Mouse (Mus musculus) hematopoietic stem cell, adult 5-6 weeks (primary cell): ENCODE results near the gene Arrb1. TPM values are rescaled to one million over a fixed set of nuclear protein-coding genes. Genes with fewer than 3 reads are reported as not detected.
A peak's percentile ranks its signal among the peaks of the same experiment; 100 is the strongest.

Experiments
- ATAC-seq, 2 experiments: fragments of 125-278 bp in 1 of 2; replicated peaks in 1 of 2; 2 replicates each; pipeline ENCODE4 v1.8.0; 2016 to 2017; ENCODE audit warnings: inconsistent platforms in 2 of 2, mild to moderate bottlenecking in 2 of 2, moderate number of reproducible peaks in 2 of 2, low read depth in 1 of 2, moderate TSS enrichment in 1 of 2; ENCODE audit not compliant: low FRiP score in 2 of 2, poor library complexity in 2 of 2, severe bottlenecking in 2 of 2, insufficient read depth in 1 of 2, low TSS enrichment in 1 of 2
- total RNA-seq: library from RNA; stranded (forward); fragments of 172-1452, 232-1000 nt; gene quantifications from 2 replicates; pipeline ENCODE4 v1.2.3, GENCODE M21; 2017

Arrb1 gene
- total RNA-seq, 1 experiment from 2014 or later: 77.8 TPM

GRCm38 (mm10) chr7:99533600-99533999, 1.7 kb upstream of the Arrb1 start:
- ATAC-seq: no peak

GRCm38 (mm10) chr7:99534501-99534900, 765 bp upstream of the Arrb1 start:
- no peak for ATAC-seq

GRCm38 (mm10) chr7:99535741-99536501, 655 bp downstream of the Arrb1 start:
- ATAC-seq: peak; percentile 37 to 56

GRCm38 (mm10) chr7:99537183-99537756, 2.0 kb downstream of the Arrb1 start:
- ATAC-seq: no peak

GRCm38 (mm10) chr7:99538421-99538820, 3.2 kb downstream of the Arrb1 start:
- no peak for ATAC-seq

GRCm38 (mm10) chr7:99539201-99539891, 4.1 kb downstream of the Arrb1 start:
- ATAC-seq: peak; percentile 30 to 42; a peak in 2 of 4 replicates

GRCm38 (mm10) chr7:99540016-99540415, 4.8 kb downstream of the Arrb1 start:
- ATAC-seq: no peak

GRCm38 (mm10) chr7:99541204-99541603, 5.9 kb downstream of the Arrb1 start:
- no peak for ATAC-seq

- ATAC-seq: peak in 1 of 2 experiments; percentile 5; a peak in 1 of 4 replicates
Measured at GRCm38 (mm10) chr7:99544272-99544671, 9.0 kb downstream of the Arrb1 start.

GRCm38 (mm10) chr7:99545885-99546745, 10.8 kb downstream of the Arrb1 start:
- ATAC-seq: peak; percentile 77 to 79

GRCm38 (mm10) chr7:99547584-99548487, 12.6 kb downstream of the Arrb1 start:
- ATAC-seq: no peak

GRCm38 (mm10) chr7:99549668-99550067, 14.4 kb downstream of the Arrb1 start:
- peak in 1 of 2 experiments; percentile 19; a peak in 1 of 4 replicates for ATAC-seq

GRCm38 (mm10) chr7:99551623-99552022, 16.4 kb downstream of the Arrb1 start:
- no peak for ATAC-seq

GRCm38 (mm10) chr7:99553222-99553884, 18.1 kb downstream of the Arrb1 start:
- no peak for ATAC-seq

- ATAC-seq: no peak
Measured at GRCm38 (mm10) chr7:99553885-99554269, 18.6 kb downstream of the Arrb1 start.

- ATAC-seq: peak; percentile 75 to 81
Measured at GRCm38 (mm10) chr7:99555862-99556261, 20.6 kb downstream of the Arrb1 start.
